Mouse (Mus musculus) liver, embryonic 14.5 days (tissue): ENCODE data around the gene Klhl26. TPM values are rescaled to one million over a fixed set of nuclear protein-coding genes. Genes with fewer than 3 reads are reported as not detected.

Source experiments
- ATAC-seq: fragments of 200-750 bp; cut with Nextera tagmentation; 2 replicates; pipeline ENCODE4 v1.8.0; 2017; ENCODE audit warnings: moderate number of reproducible peaks, mild to moderate bottlenecking, moderate library complexity; ENCODE audit not compliant: insufficient read depth
- DNase-seq, 3 experiments: peaks; one replicate each; pipeline ENCODE4 v3.0.0-alpha.2; 2012 to 2013; ENCODE audit warnings: low read depth in 3 of 3, low spot score in 3 of 3
- H3K27ac ChIP-seq: fragments of 300-500 bp; sonication (generic); 2 replicates; pipeline ENCODE4 v1.5.1; 2014; ENCODE audit warnings: moderate library complexity, mild to moderate bottlenecking, control low read depth, inconsistent platforms
- H3K27me3 ChIP-seq: fragments of 300-500 bp; sonication (generic); 2 replicates; pipeline ENCODE4 v1.6.1; 2014; ENCODE audit warnings: mild to moderate bottlenecking, low read length, moderate library complexity; ENCODE audit not compliant: control insufficient read depth, insufficient read depth
- H3K36me3 ChIP-seq: fragments of 300-500 bp; sonication (generic); replicated peaks from 2 replicates; pipeline ENCODE4 v1.6.1; 2014; ENCODE audit warnings: low read depth; ENCODE audit not compliant: control insufficient read depth, insufficient read depth
- H3K4me1 ChIP-seq, 2 experiments: fragments of 200-500 bp in 1 of 2; fragments of 300-500 bp in 1 of 2; sonication (generic) in 1 of 2; replicated peaks; 2 replicates each; pipeline ENCODE4 v1.6.1; 2012 to 2014; ENCODE audit warnings: antibody characterized with exemption in 1 of 2, inconsistent platforms in 1 of 2, low read length in 1 of 2; ENCODE audit not compliant: control insufficient read depth in 2 of 2, insufficient read depth in 2 of 2
- H3K4me2 ChIP-seq: fragments of 300-500 bp; sonication (generic); 2 replicates; pipeline ENCODE4 v1.6.1; 2014; ENCODE audit warnings: low read depth, mild to moderate bottlenecking, control low read depth, moderate library complexity
- H3K4me3 ChIP-seq, 2 experiments: fragments of 200-500 bp in 1 of 2; fragments of 300-500 bp in 1 of 2; sonication (generic) in 1 of 2; 2 replicates each; pipeline ENCODE4 v1.5.1; 2012 to 2014; ENCODE audit warnings: low read depth in 2 of 2, low read length in 2 of 2, mild to moderate bottlenecking in 2 of 2, control low read depth in 1 of 2, inconsistent platforms in 1 of 2, moderate library complexity in 1 of 2; ENCODE audit not compliant: insufficient read depth in 1 of 2
- H3K9ac ChIP-seq: fragments of 300-500 bp; sonication (generic); replicated peaks from 2 replicates; pipeline ENCODE4 v1.6.1; 2014; ENCODE audit warnings: mild to moderate bottlenecking, control low read depth, moderate library complexity
- H3K9me3 ChIP-seq: fragments of 300-500 bp; sonication (generic); 2 replicates; pipeline ENCODE4 v1.6.1; 2016; ENCODE audit warnings: low read length, mixed read lengths; ENCODE audit not compliant: control insufficient read depth
- CTCF ChIP-seq: IDR thresholded peaks from 2 replicates; pipeline ENCODE4 v1.5.1; 2016; ENCODE audit warnings: antibody characterized with exemption, low read depth, control low read depth
- EP300 ChIP-seq: IDR thresholded peaks from 2 replicates; pipeline ENCODE4 v1.6.1; 2016; ENCODE audit warnings: antibody characterized with exemption, low read depth
- WGBS: fragments of 180-500 bp; shearing (Covaris S2); extraction: QIAGEN DNeasy Blood & Tissue Kit; methylation state at CpG from one replicate; pipeline ENCODE4 v1.1.7; 2014; ENCODE audit not compliant: insufficient replicate concordance; 5-methylcytosine and 5-hydroxymethylcytosine counted together
- polyA plus RNA-seq, 2 experiments: library from polyadenylated mRNA; depleted of rRNA in 1 of 2; stranded (reverse) in 1 of 2; unstranded in 1 of 2; fragments of >200 nt; fragmentation: Nextera tagmentation in 1 of 2; extraction: Ambion mirVana in 1 of 2; gene quantifications; 2 replicates each; pipeline versions ENCODE4 v1.2.1 to v1.2.3; 2012 to 2014

The Klhl26 gene
- polyA plus RNA-seq, 2 experiments: 5.0 to 6.5 TPM

- TF ChIP-seq CTCF: no peak; the same call in none of the 2 replicates
- TF ChIP-seq EP300: no peak
- Histone ChIP-seq H3K36me3 (no peaks in the 10 kb centered on the region), H3K9ac (no peak overlapping the region), H3K4me1 (no peaks in the 10 kb centered on the region), H3K4me3 (no peak overlapping the region), H3K27me3 (no peaks in the 10 kb centered on the region), H3K27ac (no peak overlapping the region), H3K4me2 (no peak overlapping the region), H3K9me3 (no peaks in the 10 kb centered on the region)
- no peak for DNase-seq
- 56% methylated on average over 52 of the region's 52 CpGs for WGBS
- no peak for ATAC-seq
Observed at GRCm38 (mm10) chr8:70452196-70452966, 24.4 kb downstream of the Klhl26 start.

- H3K27me3 ChIP-seq: no peaks in the 10 kb centered on the region
- H3K36me3 ChIP-seq: no peaks in the 10 kb centered on the region
- H3K4me1 ChIP-seq: peaks cover 10 to 16% of the 10 kb centered on the region in 2 experiments
- H3K4me3 ChIP-seq: no peak overlapping the region
- 65% methylated on average over 19 of the region's 19 CpGs for WGBS
- H3K27ac ChIP-seq: no peak overlapping the region
- H3K9me3 ChIP-seq: no peaks in the 10 kb centered on the region
- ATAC-seq: no peak
- no peak for DNase-seq
- no peak overlapping the region for H3K9ac ChIP-seq
- H3K4me2 ChIP-seq: no peak overlapping the region
- TF ChIP-seq CTCF (no peak), EP300 (no peak)
Observed at GRCm38 (mm10) chr8:70447639-70448420, 28.9 kb downstream of the Klhl26 start.

- Histone ChIP-seq H3K27ac (no peak overlapping the region), H3K36me3 (no peaks in the 10 kb centered on the region), H3K9me3 (no peaks in the 10 kb centered on the region), H3K4me2 (no peak overlapping the region), H3K27me3 (no peaks in the 10 kb centered on the region), H3K9ac (no peak overlapping the region), H3K4me1 (peaks cover 12 to 22% of the 10 kb centered on the region in 2 experiments), H3K4me3 (no peak overlapping the region)
- TF ChIP-seq CTCF: no peak
- TF ChIP-seq EP300: no peak
- DNase-seq (no peak), ATAC-seq (no peak)
- 56% methylated on average over 1 of the region's 1 CpGs for WGBS
Observed at GRCm38 (mm10) chr8:70445988-70446387, 30.8 kb downstream of the Klhl26 start.

- H3K9me3 ChIP-seq: no peaks in the 10 kb centered on the region
- TF ChIP-seq CTCF (no peak), EP300 (no peak)
- DNase-seq (peak; percentile 60 to 80 (median 74)), ATAC-seq (peak; percentile 46)
- H3K36me3 ChIP-seq: no peaks in the 10 kb centered on the region
- peak overlapping the region; percentile 49 for H3K9ac ChIP-seq
- H3K4me3 ChIP-seq: no peak overlapping the region
- H3K4me2 ChIP-seq: peak overlapping the region; percentile 52
- peaks cover 21 to 35% of the 10 kb centered on the region in 2 experiments for H3K4me1 ChIP-seq
- no peaks in the 10 kb centered on the region for H3K27me3 ChIP-seq
- H3K27ac ChIP-seq: peak overlapping the region; percentile 83
- 52% methylated on average over 4 of the region's 4 CpGs for WGBS
Observed at GRCm38 (mm10) chr8:70443326-70443725, 33.4 kb downstream of the Klhl26 start.

GRCm38 (mm10) chr8:70441565-70441964, 35.2 kb downstream of the Klhl26 start:
- H3K36me3 ChIP-seq: no peaks in the 10 kb centered on the region
- TF ChIP-seq EP300 (no peak), CTCF (no peak)
- H3K27ac ChIP-seq: no peak overlapping the region
- no peaks in the 10 kb centered on the region for H3K9me3 ChIP-seq
- no peak overlapping the region for H3K4me2 ChIP-seq
- no peak overlapping the region for H3K4me3 ChIP-seq
- H3K9ac ChIP-seq: no peak overlapping the region
- no peak for DNase-seq
- no peaks in the 10 kb centered on the region for H3K27me3 ChIP-seq
- no peak for ATAC-seq
- 65% methylated on average over 3 of the region's 3 CpGs for WGBS
- H3K4me1 ChIP-seq: peaks cover 21 to 35% of the 10 kb centered on the region in 2 experiments
